Mouse (Mus musculus) urinary bladder, postnatal 10 days (tissue): Measurements from ENCODE around the gene Phpt1.

ENCODE experiments used
- DNase-seq: peaks from one replicate; pipeline ENCODE4 v3.0.0; 2022; ENCODE audit warnings: low spot score

Phpt1 gene

DNA sequence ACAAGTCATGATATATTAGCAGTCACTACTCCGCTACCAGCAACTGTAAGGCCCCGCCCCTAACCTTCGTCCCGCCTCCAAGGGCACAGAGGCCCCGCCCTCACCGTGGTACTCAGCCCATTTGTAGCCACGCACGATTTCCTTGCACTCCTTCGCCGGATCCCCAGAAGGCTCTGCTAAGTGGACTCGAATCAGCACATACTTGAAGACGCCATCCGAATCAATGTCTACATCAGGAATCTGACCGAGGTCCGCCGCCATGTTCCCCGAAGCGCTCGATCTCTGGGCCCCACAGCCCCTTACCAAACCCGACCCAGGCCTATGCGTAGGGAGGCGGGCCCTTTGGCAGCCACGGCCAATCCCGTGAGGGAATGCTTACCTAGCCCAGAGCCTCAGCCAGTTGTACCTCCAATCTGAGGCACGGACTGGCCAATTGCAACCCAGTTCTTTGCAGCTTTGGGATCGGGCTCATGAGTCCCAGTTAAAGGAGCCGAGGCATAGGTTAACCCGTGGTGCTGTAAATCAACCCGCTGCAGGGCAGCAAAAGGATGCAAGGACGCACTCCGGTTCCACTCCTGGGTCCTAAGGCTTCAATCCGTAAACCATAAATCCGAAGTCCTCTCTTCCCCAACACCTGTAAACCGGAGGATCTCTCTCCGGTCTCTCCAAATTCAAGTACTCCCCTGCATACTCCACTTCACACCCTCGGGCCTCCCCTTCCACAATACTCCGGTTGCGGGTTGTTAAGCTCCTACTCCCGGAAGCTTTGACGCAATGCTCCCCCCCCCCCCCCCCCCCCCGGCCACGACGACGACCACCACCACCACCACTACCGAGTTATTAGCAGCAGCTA lies at the start of gene Phpt1, which contains the start of gene Mamdc4:
Phpt1 (minus strand) TSS at position 646 of the 853 bp plus-strand sequence.
Mamdc4 (minus strand) TSS at position 267 of the 853 bp plus-strand sequence.
- peak; percentile 81 for DNase-seq

DNA sequence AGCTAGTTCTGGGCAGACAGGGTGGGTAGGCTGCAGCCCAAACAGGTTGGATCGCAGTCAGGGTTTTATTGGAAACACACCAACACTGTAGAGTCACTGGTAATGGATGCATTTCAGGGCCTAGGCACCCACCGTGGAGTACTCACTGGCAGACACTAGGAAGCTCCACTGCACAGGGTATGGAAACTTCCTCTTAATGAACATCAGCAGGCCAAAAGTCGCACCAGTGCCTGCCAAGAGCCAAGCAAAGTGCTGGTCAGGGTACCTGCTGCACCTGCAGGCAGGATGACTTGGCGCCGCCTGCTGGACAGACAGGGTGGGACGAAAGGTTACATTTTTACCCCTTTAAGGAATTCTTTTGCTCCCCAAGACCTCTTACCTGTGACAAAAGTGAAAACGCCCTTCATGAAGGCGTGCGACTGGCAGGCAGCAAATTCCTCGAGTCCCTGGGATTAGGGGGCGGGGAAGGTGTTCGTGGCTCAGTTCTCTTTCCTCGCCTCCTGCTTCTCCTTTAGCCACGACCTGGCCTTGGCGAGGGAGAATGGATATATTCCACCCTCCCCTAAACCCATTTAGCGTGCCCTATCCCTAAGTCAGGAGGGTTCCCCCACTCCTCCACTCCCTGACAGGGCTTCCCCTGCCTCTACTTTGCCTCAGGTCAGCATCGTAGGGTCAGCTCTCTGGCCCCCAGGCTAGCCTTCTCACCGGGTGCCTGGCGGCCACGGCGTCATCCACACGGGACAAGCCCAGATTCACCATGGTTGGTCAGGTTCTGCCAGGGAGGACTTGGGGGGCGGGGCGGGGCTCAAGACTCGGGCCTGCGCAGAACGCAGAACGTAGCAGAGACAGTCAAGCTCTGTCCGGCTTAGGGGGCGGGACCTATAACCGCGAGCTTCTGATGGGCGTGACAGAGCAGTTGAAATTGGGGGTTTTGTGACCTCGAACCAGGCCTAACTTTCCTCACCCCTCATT lies 46.5 kb upstream of the Phpt1 start, which contains the start of gene Tmem141:
Tmem141 (minus strand) TSS at position 777 of the 972 bp plus-strand sequence.
- peak; percentile 67 for DNase-seq

- DNase-seq, result no peak
Observed at GRCm38 (mm10) chr2:25620852-25621228, 45.8 kb upstream of the Phpt1 start.

- no peak for DNase-seq
Observed at GRCm38 (mm10) chr2:25620386-25620785, 45.4 kb upstream of the Phpt1 start.

DNA sequence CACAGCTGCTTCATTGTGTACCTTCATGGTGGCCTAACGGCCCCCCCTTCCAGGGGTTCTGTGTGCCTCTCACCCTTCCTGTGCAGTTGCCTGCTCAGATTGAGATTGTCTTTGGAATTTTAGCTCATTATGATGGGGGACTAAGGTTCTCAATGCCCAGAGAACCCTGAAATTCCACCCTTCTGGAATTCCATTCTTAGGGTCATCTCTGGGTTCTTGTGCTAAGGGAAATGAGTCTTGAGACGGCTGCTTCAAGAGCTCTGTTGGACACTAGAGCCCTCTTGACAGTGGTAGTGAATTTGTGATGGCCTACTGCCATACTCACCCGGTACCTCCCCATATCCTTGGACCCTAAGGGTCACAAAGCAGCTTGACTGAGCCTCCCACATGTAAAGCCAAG lies 42.6 kb upstream of the Phpt1 start, which contains the start of gene Ccdc183:
Ccdc183 (minus strand) TSS at position 101 of the 400 bp plus-strand sequence.
- no peak for DNase-seq

DNA sequence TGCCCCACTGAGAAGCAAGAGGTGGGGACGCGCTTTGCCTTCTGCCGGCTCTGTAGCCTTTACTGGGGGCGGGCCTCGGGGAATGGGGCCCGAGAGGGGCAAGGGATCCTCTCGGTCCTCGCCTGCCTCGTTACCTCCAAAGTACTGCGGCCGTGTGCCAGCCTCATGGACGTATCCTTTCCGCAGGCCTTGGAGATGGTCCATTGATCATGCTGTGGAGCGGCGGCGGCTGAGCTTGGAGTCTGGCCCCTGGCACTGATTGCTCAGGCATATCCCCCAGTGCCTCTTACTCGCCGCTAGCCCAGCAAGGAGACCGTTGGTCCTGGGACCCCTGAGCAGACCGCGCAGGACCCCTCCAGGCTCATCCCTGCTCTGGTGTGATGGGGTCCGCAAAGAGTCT lies 41.4 kb upstream of the Phpt1 start:
- no peak for DNase-seq

DNA sequence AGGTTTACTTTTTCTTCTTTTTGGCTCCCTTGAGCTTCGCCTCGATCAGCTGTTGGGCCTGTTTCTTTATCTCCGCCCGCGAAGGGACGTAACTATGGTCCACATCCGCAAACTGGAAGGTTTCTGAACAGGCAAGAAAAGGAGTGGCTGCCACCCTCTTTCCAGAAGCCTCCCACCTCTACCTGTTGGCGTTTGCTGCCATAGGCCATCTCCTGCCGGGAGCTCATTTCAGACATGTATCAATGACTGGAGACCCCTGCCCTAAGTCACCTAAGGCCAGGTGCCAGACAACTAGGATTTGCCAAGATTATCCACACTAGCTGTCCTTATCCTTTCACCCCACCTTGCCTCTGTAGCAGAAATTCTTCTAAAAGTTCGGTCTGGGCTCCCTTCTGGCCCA lies 33.6 kb upstream of the Phpt1 start:
- DNase-seq, result no peak

- DNase-seq, result peak; percentile 51
Observed at GRCm38 (mm10) chr2:25607761-25608622, 33.0 kb upstream of the Phpt1 start, which contains the start of gene Rabl6. Rabl6 (minus strand) TSS chr2:25608521.

DNA sequence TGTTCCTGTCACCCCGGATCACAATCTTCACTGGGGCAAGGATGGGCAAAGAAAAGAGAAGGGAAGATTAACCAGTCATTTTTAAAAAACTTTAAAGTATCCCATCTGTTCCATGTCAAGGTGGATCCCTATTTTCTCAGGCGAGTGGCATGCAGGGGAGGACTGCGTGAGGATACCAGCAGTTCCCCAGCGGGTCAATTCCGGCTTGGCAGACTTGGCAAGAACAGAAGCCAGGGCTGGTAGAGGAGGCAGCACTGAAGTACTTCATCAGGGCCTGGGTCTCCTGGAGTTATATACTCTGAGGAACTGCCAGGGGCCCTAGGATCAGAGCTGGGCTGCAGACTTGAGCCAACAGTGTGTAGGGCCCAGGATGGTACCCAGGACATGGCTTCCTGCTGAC lies 27.5 kb upstream of the Phpt1 start:
- DNase-seq, result no peak

DNA sequence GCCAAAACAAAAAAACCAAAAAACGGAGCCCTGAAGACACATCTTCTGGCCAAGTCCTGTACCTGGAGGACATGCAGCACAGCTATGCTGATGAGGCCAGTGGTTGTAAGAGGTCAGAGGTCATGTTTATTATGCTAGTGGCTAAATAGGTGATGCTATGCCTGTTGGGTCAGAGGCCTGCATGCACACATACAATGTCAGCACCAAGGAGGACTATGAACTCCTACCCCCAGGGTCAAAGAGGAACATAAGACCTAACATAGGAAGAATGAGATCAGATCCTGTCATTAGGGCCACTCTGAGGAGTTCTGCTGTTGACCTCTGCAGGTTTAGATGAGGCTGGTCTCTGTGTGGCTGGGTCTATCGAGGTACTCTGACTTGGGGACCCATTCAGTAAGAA lies 25.0 kb upstream of the Phpt1 start:
- DNase-seq, result no peak

DNA sequence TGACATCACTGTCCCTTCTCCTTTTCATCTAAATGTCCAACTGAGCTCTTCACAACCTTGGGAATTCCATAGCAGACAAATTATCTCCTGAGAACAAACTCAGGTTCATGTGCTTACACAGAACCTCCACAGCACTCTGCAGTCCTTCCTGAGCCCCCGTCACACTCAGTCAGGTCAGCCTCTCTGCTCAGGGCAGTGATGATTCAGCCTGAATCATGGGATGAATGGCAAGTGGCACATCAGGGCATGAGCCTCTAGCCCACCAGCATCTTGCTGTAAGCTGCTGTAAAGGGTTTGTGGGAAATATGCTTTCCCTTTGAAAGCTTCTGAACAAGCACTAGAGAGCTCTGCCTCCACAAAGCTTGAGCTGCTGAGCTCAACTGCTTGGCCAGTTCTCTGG lies 23.7 kb upstream of the Phpt1 start:
- no peak for DNase-seq

DNA sequence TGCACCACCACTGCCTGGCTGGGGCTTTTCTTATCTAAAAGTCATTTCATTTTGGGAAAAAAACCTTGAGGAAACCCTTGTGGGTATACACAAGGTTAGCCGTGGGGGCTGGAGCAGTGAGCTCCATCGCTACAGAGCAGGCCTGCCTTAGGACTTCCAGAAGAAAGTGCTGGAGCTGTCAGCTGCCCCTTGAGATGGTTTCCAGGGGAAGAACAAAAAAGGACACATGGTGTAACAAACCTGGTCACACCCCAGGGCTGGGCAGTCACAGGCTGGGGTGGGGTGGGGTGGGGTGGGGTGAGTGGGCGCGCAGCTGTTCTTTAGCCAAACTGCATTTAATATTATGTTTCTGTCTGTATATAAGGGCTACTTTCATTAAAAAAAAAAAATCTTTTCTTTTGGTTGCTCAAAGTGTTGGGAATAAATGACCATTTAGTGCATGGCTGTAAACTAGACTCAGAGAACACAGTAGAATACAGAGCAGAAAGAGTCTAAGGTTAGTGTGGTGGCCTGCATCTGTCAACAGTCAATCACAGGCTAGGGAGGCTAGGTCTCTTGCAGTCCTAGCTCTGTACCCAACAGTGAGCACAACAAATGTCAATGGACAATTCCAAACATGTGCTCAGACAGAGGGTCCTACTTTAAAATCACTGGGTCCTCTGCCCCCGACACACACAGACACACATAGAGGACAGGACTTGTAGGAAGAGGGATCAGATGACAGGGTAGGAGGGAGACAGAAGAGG lies 21.9 kb upstream of the Phpt1 start:
- no peak for DNase-seq

GRCm38 (mm10) chr2:25591863-25592262 lies 16.8 kb upstream of the Phpt1 start:
- DNase-seq, result no peak

DNA sequence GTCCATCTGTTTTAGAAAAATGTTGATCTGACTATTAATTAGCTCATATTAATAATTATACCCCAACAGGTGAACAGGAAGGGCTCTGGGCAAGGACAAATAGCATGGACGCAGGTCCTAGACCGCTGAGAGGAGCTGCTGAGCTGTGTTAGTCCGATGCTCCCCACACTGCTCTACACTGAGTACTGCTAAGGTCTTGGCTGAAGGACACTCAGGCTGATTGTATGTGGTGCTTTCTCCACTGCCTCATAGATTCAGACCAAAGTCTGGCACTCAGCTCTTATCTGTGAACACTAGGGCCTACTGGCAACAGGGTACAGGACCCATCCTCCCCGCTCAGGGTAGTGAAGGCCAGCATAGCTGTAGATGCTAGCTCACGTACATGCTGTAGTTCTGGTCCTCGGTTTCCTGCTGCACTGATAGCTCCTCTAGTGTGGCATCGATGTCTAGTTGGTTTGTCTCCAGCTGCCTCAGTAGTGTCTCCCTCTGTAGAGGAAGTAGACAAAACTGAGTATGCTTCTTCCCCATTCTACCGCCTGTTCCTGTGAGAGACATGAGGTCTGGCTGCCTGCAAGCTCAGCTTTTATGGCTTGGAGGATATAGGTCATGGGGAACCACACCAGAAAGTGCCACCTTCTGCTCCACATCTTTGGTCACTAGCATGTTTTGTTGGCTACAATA lies 13.3 kb upstream of the Phpt1 start:
- DNase-seq, result no peak

DNA sequence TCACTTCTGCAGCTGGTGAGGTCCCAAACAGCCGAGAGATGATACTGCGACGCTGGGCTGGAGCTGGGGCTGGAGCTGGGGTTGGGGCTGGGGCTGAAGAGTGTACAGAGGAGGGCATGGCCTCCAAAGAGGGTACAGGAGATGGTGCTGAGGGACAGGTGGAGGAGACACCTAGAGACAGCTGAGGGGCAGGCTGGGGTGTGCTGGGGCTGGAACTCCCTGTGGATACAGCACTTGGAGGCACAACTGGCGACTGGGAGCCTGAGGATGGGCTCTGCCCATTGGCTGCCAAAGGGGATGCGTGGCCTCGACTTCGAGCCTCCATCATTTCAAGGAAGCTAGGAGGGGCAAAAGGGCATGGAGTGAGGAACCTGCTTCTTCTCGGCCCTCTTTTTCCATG lies 12.3 kb upstream of the Phpt1 start:
- DNase-seq, result no peak

DNA sequence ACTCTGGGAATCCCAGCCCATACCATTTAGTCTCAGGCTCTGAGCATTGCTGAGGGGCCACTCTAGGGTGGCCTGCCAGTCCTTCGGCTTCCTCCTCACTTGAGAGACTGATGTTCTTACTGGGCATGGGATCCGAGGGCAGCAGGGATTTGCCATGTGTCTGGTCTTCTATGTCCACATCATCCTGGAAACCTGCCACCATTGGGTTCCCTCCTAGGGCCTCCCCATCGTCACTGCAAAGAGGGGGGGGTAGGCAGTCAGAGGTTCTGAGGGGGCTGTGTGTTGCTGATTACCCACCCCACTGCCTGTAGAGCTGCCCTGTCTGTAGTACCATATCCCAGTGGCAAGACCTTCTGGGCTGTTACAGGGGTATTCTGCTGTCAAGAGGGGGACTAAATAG lies 10.6 kb upstream of the Phpt1 start:
- DNase-seq, result no peak

- no peak for DNase-seq
Observed at GRCm38 (mm10) chr2:25584856-25585255, 9.8 kb upstream of the Phpt1 start.

GRCm38 (mm10) chr2:25584152-25584551 lies 9.1 kb upstream of the Phpt1 start:
- DNase-seq, result no peak

DNA sequence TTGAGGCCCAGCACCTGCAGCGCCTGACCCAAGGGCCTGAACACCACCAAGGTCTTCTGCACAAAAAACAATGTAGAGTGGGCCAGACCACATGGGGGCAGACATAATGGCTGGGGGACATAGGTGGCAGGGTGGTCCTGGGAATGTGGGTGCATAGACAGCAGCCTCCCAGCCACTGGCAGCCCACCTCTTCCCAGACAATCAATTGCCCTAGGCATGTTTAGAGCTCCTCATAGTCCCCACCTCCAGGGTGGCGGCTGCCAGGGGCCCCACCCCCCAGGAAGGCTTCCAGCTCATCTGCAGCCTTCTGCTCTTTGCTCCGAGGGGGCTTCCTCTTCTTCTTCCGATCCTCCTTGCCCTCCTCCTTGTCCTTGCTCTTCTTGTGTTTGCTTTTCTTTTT lies 8.5 kb upstream of the Phpt1 start:
- DNase-seq, result no peak

GRCm38 (mm10) chr2:25583120-25583481 lies 8.1 kb upstream of the Phpt1 start:
- no peak for DNase-seq
